Mouse (Mus musculus) embryo, embryonic 11.5 days (tissue): ENCODE data around the gene Olfr248.
"Not testable (repeated sequence)": the region's sequence is repeated elsewhere in the genome, so short reads cannot be mapped to it uniquely, and the experiment has no call there.

Source experiments
- DNase-seq: peaks from one replicate; pipeline ENCODE4 v3.0.0-alpha.2; 2012; ENCODE audit warnings: low read depth, low spot score

Olfr248 gene

GRCm38 (mm10) chr1:174390746-174391145, at the start of gene Olfr248:
TSS of gene Olfr248 (plus strand) at chr1:174391046.
- DNase-seq, result no peak

GRCm38 (mm10) chr1:174353636-174354035, 37.2 kb upstream of the Olfr248 start:
- not testable (repeated sequence) for DNase-seq

DNA sequence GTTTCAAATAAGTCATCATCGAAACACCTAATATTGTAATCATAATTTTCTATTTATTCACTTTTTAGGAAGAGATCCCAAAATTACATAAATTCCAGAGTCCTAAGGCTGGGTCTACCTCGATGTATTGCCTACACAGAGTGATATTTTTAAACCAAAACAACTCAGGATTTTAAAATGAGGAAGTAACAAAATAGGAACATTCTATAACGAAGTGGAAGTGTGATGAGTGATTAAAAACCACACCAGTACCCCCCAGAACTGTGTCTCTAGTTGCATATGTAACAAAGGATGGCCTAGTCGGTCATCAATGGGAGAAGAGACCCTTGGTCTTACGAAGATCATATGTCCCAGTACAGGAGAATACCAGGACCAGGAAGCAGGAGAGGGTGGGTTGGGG, 36.2 kb upstream of the Olfr248 start:
- DNase-seq, result no peak

DNA sequence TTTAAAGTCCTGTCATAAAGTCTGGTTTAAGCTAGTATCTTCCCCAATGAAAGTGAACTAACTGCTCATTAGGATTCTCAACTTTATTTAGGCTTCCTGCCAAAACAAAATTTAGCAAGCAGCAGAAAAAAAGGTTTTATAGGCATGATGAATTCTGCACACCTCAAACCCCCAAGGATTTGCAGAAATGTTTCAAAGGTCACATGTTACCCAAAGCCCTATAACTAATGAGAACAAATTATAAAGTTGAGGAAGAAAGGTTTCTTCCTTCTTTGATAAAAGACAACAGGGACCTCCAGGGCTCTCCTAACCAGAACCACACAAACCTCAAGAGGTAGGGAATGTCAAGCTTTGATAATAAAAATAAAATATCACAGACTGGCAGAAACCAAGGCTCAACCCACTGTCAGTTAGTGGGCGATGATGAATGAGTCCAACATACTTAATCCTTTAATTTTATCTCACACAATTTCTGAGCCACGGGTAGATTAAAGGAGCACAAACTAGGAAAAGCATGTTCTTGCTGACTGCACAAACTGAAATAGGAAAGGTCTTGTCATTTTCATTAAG, 25.9 kb upstream of the Olfr248 start, which contains the start of gene Olfr417:
Gene Olfr417 (plus strand): TSS at position 241 of the 570 bp plus-strand sequence.
- DNase-seq, result no peak

GRCm38 (mm10) chr1:174373799-174374198, 17.0 kb upstream of the Olfr248 start:
- no peak for DNase-seq

DNA sequence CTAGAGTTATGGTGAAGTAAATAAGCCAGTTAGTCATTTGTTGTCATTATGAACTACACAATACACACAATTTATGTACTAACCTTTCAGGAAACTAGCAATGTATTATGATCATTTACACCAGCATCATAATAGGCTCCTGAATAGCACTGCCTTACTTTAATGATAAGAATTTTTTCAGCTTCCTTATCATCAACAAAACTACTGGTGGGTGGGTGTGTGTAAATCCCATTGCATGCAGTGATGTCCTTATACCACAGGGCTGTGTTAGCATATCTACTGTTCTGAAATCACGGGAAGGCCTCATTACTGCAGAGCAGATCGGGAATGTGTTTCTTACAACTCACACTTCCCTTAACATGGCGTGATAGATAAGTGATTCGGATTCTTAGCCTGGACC, 32.1 kb downstream of the Olfr248 start:
- no peak for DNase-seq

DNA sequence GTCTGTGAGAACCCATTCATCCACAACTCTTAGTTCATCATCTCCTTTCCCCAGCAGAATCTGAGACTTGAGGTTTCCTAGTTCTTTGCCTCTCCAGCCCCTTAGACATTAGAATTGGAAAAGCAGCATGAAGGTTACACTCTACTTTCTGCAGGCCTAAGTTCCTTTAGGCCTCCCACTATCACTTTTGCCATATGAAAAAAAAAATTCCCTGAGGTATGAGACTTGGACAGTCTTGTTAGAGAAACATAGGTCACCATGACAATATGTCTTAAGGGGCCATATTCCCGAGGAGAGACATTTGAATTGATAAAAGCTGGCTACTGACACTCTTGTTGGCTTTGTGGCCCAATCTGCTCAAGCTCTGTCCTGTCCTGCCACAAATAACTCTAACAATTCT, 32.9 kb downstream of the Olfr248 start, which contains the start of gene Olfr414:
Gene Olfr414 (plus strand): TSS at position 301 of the 400 bp plus-strand sequence.
- DNase-seq, result no peak

- no peak for DNase-seq
These were observed 35.5 kb downstream of the Olfr248 start for GRCm38 (mm10) chr1:174426180-174426986.

DNA sequence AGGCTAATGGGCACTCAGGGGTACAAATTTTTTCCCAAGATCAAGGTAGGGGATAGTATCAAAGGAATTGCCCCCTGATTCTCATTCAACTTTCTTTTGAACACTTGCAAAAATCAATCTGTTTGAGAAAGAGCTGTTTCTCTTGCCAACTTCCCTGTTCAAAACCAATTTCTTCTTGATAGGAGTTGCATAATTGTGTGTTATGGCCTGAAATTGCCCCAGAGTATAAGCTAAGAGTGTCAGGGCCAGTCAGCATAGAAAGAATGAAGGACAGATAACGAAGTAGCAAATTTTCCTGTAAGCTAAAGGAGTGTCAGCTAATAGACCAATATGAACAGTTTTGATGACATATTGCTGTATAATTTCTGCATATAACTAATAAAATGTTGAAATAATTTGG, 36.6 kb downstream of the Olfr248 start:
- no peak for DNase-seq

DNA sequence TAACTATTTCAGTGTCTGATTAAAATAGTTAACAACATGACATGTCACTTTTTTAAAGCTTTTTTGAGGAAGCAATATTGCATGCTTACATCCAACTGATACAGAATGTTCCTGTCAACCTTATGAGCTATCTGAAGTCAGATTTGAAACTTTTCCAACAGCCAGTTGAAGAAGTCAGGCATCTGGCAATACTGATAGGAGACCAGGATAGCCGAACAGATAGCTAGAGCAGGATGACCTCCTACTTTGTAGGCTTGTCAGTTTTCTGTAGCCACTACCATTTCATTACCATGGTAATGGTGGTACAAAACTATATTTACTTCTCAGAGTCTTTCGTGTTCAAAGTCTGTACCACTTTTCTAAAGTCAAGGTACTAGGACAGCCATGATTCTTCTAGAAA, 37.6 kb downstream of the Olfr248 start:
- DNase-seq, result no peak

DNA sequence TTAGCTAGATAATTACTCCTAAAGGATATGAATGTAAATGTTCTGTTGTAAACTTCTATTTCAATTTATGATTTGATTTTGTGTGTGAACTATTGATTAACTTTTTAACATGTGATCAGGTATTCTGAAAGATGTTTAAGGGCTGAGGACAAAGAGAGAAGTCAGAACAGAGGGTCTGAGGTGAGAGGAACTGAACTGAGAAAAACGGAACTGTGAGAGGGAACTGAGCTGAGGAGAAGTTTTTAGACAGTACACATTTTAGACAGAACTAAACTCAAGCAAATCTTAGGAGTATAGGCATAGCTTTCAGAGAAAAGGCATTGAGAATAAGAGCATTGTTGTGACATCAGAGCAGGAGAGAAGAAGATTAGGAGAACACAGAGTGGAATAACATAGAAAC, 43.3 kb downstream of the Olfr248 start:
- no peak for DNase-seq
